Mouse (Mus musculus) liver, adult 2 months (tissue): ENCODE results near the gene Ctdsp2.

Experiments used
- CTCF ChIP-seq: fragments of 200-500 bp; IDR thresholded peaks from 2 replicates; pipeline ENCODE4 v1.5.1; 2011; ENCODE audit warnings: low read depth, low read length, control low read depth
- POLR2A ChIP-seq: fragments of 200-500 bp; IDR thresholded peaks from 2 replicates; pipeline ENCODE4 v1.6.1; 2011; ENCODE audit warnings: low read length, control low read depth; ENCODE audit not compliant: insufficient read depth; ENCODE audit errors: extremely low read depth

- TF ChIP-seq POLR2A (no peak), CTCF (peak; percentile 12; the same call in 1 of the 2 replicates)
These were observed 26.1 kb upstream of the Ctdsp2 start for GRCm38 (mm10) chr10:126952375-126952774.
